Mouse (Mus musculus) large intestine, adult 2 months (tissue): ENCODE measurements around the gene Ppp1r16b. TPM values are rescaled to one million over a fixed set of nuclear protein-coding genes. Genes with fewer than 3 reads are reported as not detected.
A peak's percentile ranks its signal among the peaks of the same experiment; 100 is the strongest.

Source experiments
- DNase-seq: peaks from one replicate; pipeline ENCODE4 v3.0.0-alpha.2; 2012; ENCODE audit warnings: low read depth, low spot score
- WGBS: fragments of 180-500 bp; shearing (Covaris S2); methylation state at CpG from one replicate; pipeline ENCODE4 v1.1.7; 2018; 5-methylcytosine and 5-hydroxymethylcytosine counted together
- polyA plus RNA-seq: library from polyadenylated mRNA; depleted of rRNA; stranded (reverse); fragments of >200 nt; gene quantifications from 2 replicates; pipeline ENCODE4 v1.2.3, GENCODE M21; 2012

Gene Ppp1r16b
- polyA plus RNA-seq, 1 experiment = 2.7 TPM

GRCm38 (mm10) chr2:158667022-158667670, 1.9 kb downstream of the Ppp1r16b start:
- WGBS = 2% methylated on average over 47 of the region's 47 CpGs

GRCm38 (mm10) chr2:158667671-158668432, 2.7 kb downstream of the Ppp1r16b start:
- no peak for DNase-seq
- WGBS = 5% methylated on average over 54 of the region's 54 CpGs

More at GRCm38 (mm10) chr2:158667022-158667670, 1.9 kb downstream of the Ppp1r16b start:
- no peak for DNase-seq

- WGBS = 31% methylated on average over 23 of the region's 23 CpGs
- no peak for DNase-seq
Measured at GRCm38 (mm10) chr2:158668433-158669010, 3.3 kb downstream of the Ppp1r16b start.

GRCm38 (mm10) chr2:158669199-158670195, 4.3 kb downstream of the Ppp1r16b start:
- WGBS = 45% methylated on average over 13 of the region's 13 CpGs
- DNase-seq = peak; percentile 16

- DNase-seq = no peak
- 78% methylated on average over 10 of the region's 10 CpGs for WGBS
Measured at GRCm38 (mm10) chr2:158670571-158670970, 5.4 kb downstream of the Ppp1r16b start.

GRCm38 (mm10) chr2:158672829-158673228, 7.6 kb downstream of the Ppp1r16b start:
- WGBS = 6% methylated on average over 6 of the region's 6 CpGs
- peak; percentile 22 for DNase-seq

- WGBS = 56% methylated on average over 4 of the region's 4 CpGs
- no peak for DNase-seq
Measured at GRCm38 (mm10) chr2:158673493-158673892, 8.3 kb downstream of the Ppp1r16b start.

- no peak for DNase-seq
- WGBS = 54% methylated on average over 6 of the region's 6 CpGs
Measured at GRCm38 (mm10) chr2:158674131-158674530, 8.9 kb downstream of the Ppp1r16b start.

- WGBS = 81% methylated on average over 7 of the region's 7 CpGs
- DNase-seq = no peak
Measured at GRCm38 (mm10) chr2:158674759-158675158, 9.6 kb downstream of the Ppp1r16b start.

GRCm38 (mm10) chr2:158675161-158675560, 10.0 kb downstream of the Ppp1r16b start:
- WGBS = 73% methylated on average over 6 of the region's 6 CpGs
- DNase-seq = no peak

- 88% methylated on average over 12 of the region's 12 CpGs for whole genome bisulfite sequencing
- no peak for DNase-seq
Measured at GRCm38 (mm10) chr2:158675907-158676533, 10.8 kb downstream of the Ppp1r16b start.

- WGBS = 65% methylated on average over 8 of the region's 8 CpGs
- DNase-seq = no peak
Measured at GRCm38 (mm10) chr2:158677946-158678345, 12.7 kb downstream of the Ppp1r16b start.

GRCm38 (mm10) chr2:158679091-158679490, 13.9 kb downstream of the Ppp1r16b start:
- WGBS = 90% methylated on average over 7 of the region's 7 CpGs
- DNase-seq = no peak

GRCm38 (mm10) chr2:158680357-158680889, 15.2 kb downstream of the Ppp1r16b start:
- no peak for DNase-seq
- 77% methylated on average over 10 of the region's 10 CpGs for WGBS

- 80% methylated on average over 6 of the region's 6 CpGs for WGBS
- DNase-seq = no peak
Measured at GRCm38 (mm10) chr2:158681714-158682113, 16.5 kb downstream of the Ppp1r16b start.

- 42% methylated on average over 11 of the region's 11 CpGs for WGBS
Measured at GRCm38 (mm10) chr2:158682344-158683037, 17.3 kb downstream of the Ppp1r16b start.

GRCm38 (mm10) chr2:158683038-158683413, 17.8 kb downstream of the Ppp1r16b start:
- DNase-seq = no peak
- WGBS = 21% methylated on average over 4 of the region's 4 CpGs

More at GRCm38 (mm10) chr2:158682344-158683037, 17.3 kb downstream of the Ppp1r16b start:
- no peak for DNase-seq

- 52% methylated on average over 9 of the region's 9 CpGs for WGBS
- no peak for DNase-seq
Measured at GRCm38 (mm10) chr2:158684247-158684843, 19.1 kb downstream of the Ppp1r16b start.
